Mouse (Mus musculus) right cerebral cortex, adult 2 months (tissue): ENCODE measurements at regions not wholly inside any gene's neighbourhood (a gene's known extent, or its start where the extent isn't known, plus 50 kb on each side); places are given as distances from the start of the nearest gene placed in this dataset.

ENCODE experiments used
- DNase-seq, 2 experiments: peaks; one replicate each; pipeline ENCODE4 v3.0.0; 2021 to 2022; ENCODE audit warnings: low spot score in 2 of 2

GRCm38 (mm10) chr3:145207071-145207470 is 85.2 kb upstream of the Col24a1 start:
- DNase-seq = no peak

GRCm38 (mm10) chr3:145210166-145210565 is 82.1 kb upstream of the Col24a1 start:
- DNase-seq = no peak

- no peak for DNase-seq
These were observed 75.2 kb upstream of the Col24a1 start for GRCm38 (mm10) chr3:145216987-145217515.

GRCm38 (mm10) chr3:145222922-145223321 is 69.3 kb upstream of the Col24a1 start:
- DNase-seq = no peak

GRCm38 (mm10) chr3:145224040-145224439 is 68.2 kb upstream of the Col24a1 start:
- DNase-seq = peak in 1 of 2 experiments; percentile 4

- DNase-seq = no peak
These were observed 61.6 kb upstream of the Col24a1 start for GRCm38 (mm10) chr3:145230721-145231120.

- DNase-seq = no peak
These were observed 50.1 kb upstream of the Col24a1 start for GRCm38 (mm10) chr3:145242138-145242537.
